Comparison of ENCODE assay signal across 8 mouse cellular contexts in genomic region chr5:113830292-113830643, GRCm38 (mm10). TPM values are rescaled to one million over a fixed set of nuclear protein-coding genes. Genes with fewer than 3 reads are reported as not detected.
DNase-seq lines count a peak whose midpoint lies in the region; ATAC-seq and TF ChIP-seq lines count a peak whose summit lies in the region.

No protein-coding gene starts in this region.

- no peak for ATAC-seq in kidney, embryonic 16.5 days (ENCODE audit: low FRiP score, low TSS enrichment)

- WGBS in kidney, embryonic 16.5 days, result 55% methylated on average over 10 of the region's 10 CpGs
- 43% methylated on average over 10 of the region's 10 CpGs for WGBS in lung, adult 2 months

- H3K27ac ChIP-seq in kidney, embryonic 16.5 days (ENCODE audit: low read length), result no peak overlapping the region
- H3K27ac ChIP-seq in cortical plate, adult 2 months (ENCODE audit: insufficient read depth, low read length), result 0 out of 2 replicates have a peak overlapping the region, but pooled peaks have one; percentile 16

- peak; percentile 37; the same call in 1 of the 2 replicates for TF ChIP-seq POLR2A in cortical plate, adult 2 months (IDR thresholded peaks at IDR 0.05; ENCODE audit: extremely low read depth, insufficient read depth, low read length)
- TF ChIP-seq POLR2A in lung, adult 2 months (IDR thresholded peaks at IDR 0.05; ENCODE audit: borderline replicate concordance, extremely low read depth, low read depth, low read length), result peak; percentile 60; the same call in 1 of the 2 replicates

- no peaks in the 10 kb centered on the region for H3K36me3 ChIP-seq in kidney, embryonic 16.5 days (ENCODE audit: insufficient read depth, low read length)
- H3K36me3 ChIP-seq in splenic B cell, adult 2 months (ENCODE audit: control insufficient read depth, insufficient read depth, low read length, poor library complexity, severe bottlenecking), result no peaks in the 10 kb centered on the region

- H3K9ac ChIP-seq in kidney, embryonic 16.5 days (replicated peaks; ENCODE audit: low read length), result no peak overlapping the region

- H3K9me3 ChIP-seq in kidney, embryonic 16.5 days (ENCODE audit: low read length), result no peaks in the 10 kb centered on the region

- TF ChIP-seq CTCF in cortical plate, adult 2 months (IDR thresholded peaks at IDR 0.05; ENCODE audit: extremely low read depth, insufficient read depth, low read length), result no peak
- no peak for TF ChIP-seq CTCF in lung, adult 2 months (IDR thresholded peaks at IDR 0.05; ENCODE audit: insufficient read depth, low read length)

- H3K4me1 ChIP-seq in kidney, embryonic 16.5 days (ENCODE audit: insufficient read depth, low read length), result peaks cover 7% of the 10 kb centered on the region; the same call in 1 of the 2 replicates
- H3K4me1 ChIP-seq in cortical plate, adult 2 months (ENCODE audit: control insufficient read depth, insufficient read depth, low read length), result no peaks in the 10 kb centered on the region
- no peaks in the 10 kb centered on the region for H3K4me1 ChIP-seq in lung, adult 2 months (ENCODE audit: control insufficient read depth, insufficient read depth, low read length)

- no peak overlapping the region for H3K4me3 ChIP-seq in kidney, embryonic 16.5 days (ENCODE audit: low read length)
- H3K4me3 ChIP-seq in cortical plate, adult 2 months (ENCODE audit: insufficient read depth, low read length), result peak overlapping the region; percentile 28
- peak overlapping the region; percentile 35 for H3K4me3 ChIP-seq in lung, adult 2 months (replicated peaks; ENCODE audit: extremely low read depth, low read depth, low read length)

- DNase-seq in kidney, postnatal 10 days, result peak; percentile 47
- no peak for DNase-seq in lung, adult 2 months
- DNase-seq in splenic B cell, adult 2 months (ENCODE audit: low read depth, low spot score), result peak; percentile 91
- DNase-seq in frontal cortex, postnatal 14 days (ENCODE audit: low spot score in 2 of 2), result no peak
- DNase-seq in neural tube, embryonic 10.5 days (ENCODE audit: extremely low spot score, low spot score), result no peak
- no peak for DNase-seq in testis, postnatal 10 days (ENCODE audit: low spot score)

- no peaks in the 10 kb centered on the region for H3K27me3 ChIP-seq in kidney, embryonic 16.5 days (ENCODE audit: insufficient read depth, low read length)
- H3K27me3 ChIP-seq in splenic B cell, adult 2 months (ENCODE audit: control insufficient read depth, insufficient read depth, low read length, poor library complexity, severe bottlenecking), result no peaks in the 10 kb centered on the region

- no peak overlapping the region for H3K4me2 ChIP-seq in kidney, embryonic 16.5 days (replicated peaks; ENCODE audit: low read depth, low read length)

RNA-seq across cellular contexts. Expression of gene Selplg, which starts 2.2 kb away (rescaled TPM):
- polyA plus RNA-seq in kidney, embryonic 16.5 days (2015; fragmentation: Nextera tagmentation; extraction: Ambion mirVana), result 2.4 TPM in 2 replicates
- 43.5 TPM in 2 replicates for polyA plus RNA-seq in cortical plate, adult 2 months (2012; rRNA removed)
- 96.6 and 100 TPM in 2 replicates for polyA plus RNA-seq in lung, adult 2 months (2012; rRNA removed)

RNA-seq across cellular contexts. Expression of gene Tmem119, which starts 30.0 kb away (rescaled TPM):
- polyA plus RNA-seq in kidney, embryonic 16.5 days (2015; fragmentation: Nextera tagmentation; extraction: Ambion mirVana), result 46.1 and 51.7 TPM in 2 replicates
- polyA plus RNA-seq in cortical plate, adult 2 months (2012; rRNA removed), result 25.4 and 26.0 TPM in 2 replicates
- polyA plus RNA-seq in lung, adult 2 months (2012; rRNA removed), result 59.9 and 72.5 TPM in 2 replicates

RNA-seq across cellular contexts. Expression of gene Iscu, which starts 57.7 kb away (rescaled TPM):
- polyA plus RNA-seq in kidney, embryonic 16.5 days (2015; fragmentation: Nextera tagmentation; extraction: Ambion mirVana), result 107 and 110 TPM in 2 replicates
- 190 and 196 TPM in 2 replicates for polyA plus RNA-seq in cortical plate, adult 2 months (2012; rRNA removed)
- 115 and 118 TPM in 2 replicates for polyA plus RNA-seq in lung, adult 2 months (2012; rRNA removed)

RNA-seq across cellular contexts. Expression of gene Sart3, which starts 58.0 kb away (rescaled TPM):
- polyA plus RNA-seq in kidney, embryonic 16.5 days (2015; fragmentation: Nextera tagmentation; extraction: Ambion mirVana), result 54.8 and 62.4 TPM in 2 replicates
- polyA plus RNA-seq in cortical plate, adult 2 months (2012; rRNA removed), result 33.2 and 39.0 TPM in 2 replicates
- 20.2 and 24.2 TPM in 2 replicates for polyA plus RNA-seq in lung, adult 2 months (2012; rRNA removed)

Comparison
In these comparisons a context has a peak if more than half of its experiments do, and no peak if none do; other contexts are left out.
1. DNase-seq: peak in kidney, postnatal 10 days (single experiment) and splenic B cell, adult 2 months (single experiment); none in lung, adult 2 months (single experiment), frontal cortex, postnatal 14 days (0 of 2), neural tube, embryonic 10.5 days (single experiment) and testis, postnatal 10 days (single experiment).
2. RNA of gene Selplg, which starts 2.2 kb away (polyA plus RNA-seq): 96.6 to 100 TPM in lung, adult 2 months and 43.5 TPM in cortical plate, adult 2 months; 2.4 TPM in kidney, embryonic 16.5 days; every median in the first group is over 10 times any median in the second.